Mouse (Mus musculus) left cerebral cortex, postnatal 36 days (tissue): Measurements from ENCODE around the gene Foxj1. TPM values are rescaled to one million over a fixed set of nuclear protein-coding genes. Genes with fewer than 3 reads are reported as not detected.

Experiments
- DNase-seq, 2 experiments: peaks; one replicate each; pipeline ENCODE4 v3.0.0; 2021 to 2022; ENCODE audit warnings: low spot score in 2 of 2, mixed read lengths in 1 of 2
- intact Hi-C: fragments of 180-260 bp; cut with DNase I; formaldehyde crosslinking; loops from one replicate; pipeline ENCODE4 v1.15.1; 2025
- total RNA-seq, 2 experiments: library from RNA; stranded (reverse); gene quantifications; 2 replicates each; pipeline ENCODE4 v1.2.3; 2021

The Foxj1 gene
- total RNA-seq, 2 experiments from 2014 or later: 5.0 to 5.2 TPM

GRCm38 (mm10) chr11:116280751-116281663 is 54.2 kb downstream of the Foxj1 start, which contains the start of gene Galr2:
Galr2 (plus strand) TSS chr11:116280939.
- DNase-seq: no peak
- intact Hi-C loops: no loop called here

Other genes with a start within 250 kb of the Foxj1 start
- gene Wbp2, start 248.4 kb downstream of the Foxj1 start, total RNA-seq: 100 to 1,000 TPM; 388 to 420 TPM
- gene Trim47, start 208.2 kb downstream of the Foxj1 start, total RNA-seq: 1 to 10 TPM; 7.0 to 9.6 TPM
- gene Trim65, start 204.3 kb downstream of the Foxj1 start, total RNA-seq: 1 to 10 TPM; 7.2 to 8.4 TPM
- 10 to 100 TPM; 58.3 to 62.1 TPM for gene Mrpl38, start 196.5 kb downstream of the Foxj1 start, total RNA-seq
- gene Fbf1, start 167.2 kb downstream of the Foxj1 start, total RNA-seq: 10 to 100 TPM; 65.5 to 98.0 TPM
- 10 to 100 TPM; 41.3 to 41.6 TPM for gene Ten1, start 136.5 kb downstream of the Foxj1 start, total RNA-seq
- 100 to 1,000 TPM; 115 to 118 TPM for gene Acox1, start 136.4 kb downstream of the Foxj1 start, total RNA-seq
- 1 to 10 TPM; 1.2 to 1.3 TPM for gene Evpl, start 97.3 kb downstream of the Foxj1 start, total RNA-seq
- 10 to 100 TPM; 66.6 to 70.6 TPM for gene Srp68, start 61.2 kb downstream of the Foxj1 start, total RNA-seq
- not detected for gene Galr2, start 54.5 kb downstream of the Foxj1 start, total RNA-seq
- 100 to 1,000 TPM in 1 of 2 experiments, 10 to 100 TPM in 1; 93.0 to 100 TPM for gene Exoc7, start 28.2 kb downstream of the Foxj1 start, total RNA-seq
- gene Rnf157, start 77.6 kb upstream of the Foxj1 start, total RNA-seq: 100 to 1,000 TPM; 266 to 286 TPM
- 10 to 100 TPM; 27.5 to 31.8 TPM for gene Ubald2, start 98.7 kb upstream of the Foxj1 start, total RNA-seq
- gene Qrich2, start 130.8 kb upstream of the Foxj1 start, total RNA-seq: not detected
- gene Prpsap1, start 158.8 kb upstream of the Foxj1 start, total RNA-seq: 10 to 100 TPM; 68.5 to 91.5 TPM
- gene Sphk1, start 195.5 kb upstream of the Foxj1 start, total RNA-seq: 1 to 10 TPM; 4.0 to 7.0 TPM
- gene Ube2o, start 246.0 kb upstream of the Foxj1 start, total RNA-seq: 100 to 1,000 TPM; 121 to 126 TPM